Mouse (Mus musculus) forebrain, embryonic 16.5 days (tissue): ENCODE data around the gene Hipk2. TPM values are rescaled to one million over a fixed set of nuclear protein-coding genes. Genes with fewer than 3 reads are reported as not detected.

Source experiments
- ATAC-seq: fragments of 200-750 bp; cut with Nextera tagmentation; 2 replicates; pipeline ENCODE4 v1.8.0; 2017; ENCODE audit warnings: mild to moderate bottlenecking, moderate library complexity
- H3K27ac ChIP-seq: fragments of 300-500 bp; sonication (generic); 2 replicates; pipeline ENCODE4 v1.5.1; 2014; ENCODE audit warnings: low read length, control low read depth
- H3K27me3 ChIP-seq: fragments of 300-500 bp; sonication (generic); replicated peaks from 2 replicates; pipeline ENCODE4 v1.6.1; 2014; ENCODE audit warnings: low read length; ENCODE audit not compliant: control insufficient read depth, insufficient read depth
- H3K36me3 ChIP-seq: fragments of 300-500 bp; sonication (generic); 2 replicates; pipeline ENCODE4 v1.6.1; 2014; ENCODE audit not compliant: control insufficient read depth, insufficient read depth
- H3K4me1 ChIP-seq: fragments of 300-500 bp; sonication (generic); replicated peaks from 2 replicates; pipeline ENCODE4 v1.6.1; 2014; ENCODE audit warnings: low read length; ENCODE audit not compliant: control insufficient read depth, insufficient read depth
- H3K4me2 ChIP-seq: fragments of 300-500 bp; sonication (generic); 2 replicates; pipeline ENCODE4 v1.6.1; 2014; ENCODE audit warnings: mild to moderate bottlenecking, low read length, control low read depth
- H3K4me3 ChIP-seq: fragments of 300-500 bp; sonication (generic); replicated peaks from 2 replicates; pipeline ENCODE4 v1.5.1; 2014; ENCODE audit warnings: mild to moderate bottlenecking, low read length, control low read depth
- H3K9ac ChIP-seq: fragments of 300-500 bp; sonication (generic); replicated peaks from 2 replicates; pipeline ENCODE4 v1.6.1; 2014; ENCODE audit warnings: low read depth, low read length, control low read depth
- H3K9me3 ChIP-seq: fragments of 300-500 bp; sonication (generic); 2 replicates; pipeline ENCODE4 v1.6.1; 2016; ENCODE audit warnings: low read length; ENCODE audit not compliant: control insufficient read depth
- WGBS: fragments of 180-500 bp; shearing (Covaris S2); extraction: QIAGEN DNeasy Blood & Tissue Kit; methylation state at CpG from one replicate; pipeline ENCODE4 v1.1.7; 2014; 5-methylcytosine and 5-hydroxymethylcytosine counted together
- polyA plus RNA-seq: library from polyadenylated mRNA; unstranded; fragments of >200 nt; fragmentation: Nextera tagmentation; extraction: Ambion mirVana; gene quantifications from 2 replicates; pipeline ENCODE4 v1.2.1, GENCODE M21; 2015

Hipk2 gene
- polyA plus RNA-seq, 1 experiment from 2014 or later: 29.2 TPM

DNA sequence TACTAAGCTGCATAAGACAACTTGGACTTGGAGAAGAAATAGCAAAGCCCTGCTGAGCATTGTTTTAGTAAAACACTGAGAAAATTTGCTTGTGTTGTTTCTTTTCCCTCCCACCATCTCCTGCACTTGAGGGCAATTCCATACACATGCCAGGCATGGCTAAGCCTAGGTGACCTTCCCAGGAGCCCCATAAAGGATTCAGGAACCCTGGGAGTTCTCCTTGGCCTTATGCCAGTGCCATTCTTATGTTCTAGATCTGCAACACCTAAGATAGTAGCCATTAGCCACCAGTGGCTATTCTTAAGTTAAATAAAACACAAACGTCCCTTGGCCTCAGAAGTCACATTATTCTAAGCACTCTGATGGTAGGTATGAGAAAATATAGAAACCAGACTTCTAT, 28.5 kb downstream of the Hipk2 start:
- H3K9ac ChIP-seq: no peak overlapping the region
- no peak overlapping the region for H3K4me2 ChIP-seq
- no peaks in the 10 kb centered on the region for H3K36me3 ChIP-seq
- no peak overlapping the region for H3K4me3 ChIP-seq
- no peak for ATAC-seq
- H3K27me3 ChIP-seq: no peaks in the 10 kb centered on the region
- H3K4me1 ChIP-seq: peaks cover 41% of the 10 kb centered on the region
- H3K27ac ChIP-seq: no peak overlapping the region
- no peaks in the 10 kb centered on the region for H3K9me3 ChIP-seq
- WGBS: 69% methylated on average over 1 of the region's 1 CpGs

DNA sequence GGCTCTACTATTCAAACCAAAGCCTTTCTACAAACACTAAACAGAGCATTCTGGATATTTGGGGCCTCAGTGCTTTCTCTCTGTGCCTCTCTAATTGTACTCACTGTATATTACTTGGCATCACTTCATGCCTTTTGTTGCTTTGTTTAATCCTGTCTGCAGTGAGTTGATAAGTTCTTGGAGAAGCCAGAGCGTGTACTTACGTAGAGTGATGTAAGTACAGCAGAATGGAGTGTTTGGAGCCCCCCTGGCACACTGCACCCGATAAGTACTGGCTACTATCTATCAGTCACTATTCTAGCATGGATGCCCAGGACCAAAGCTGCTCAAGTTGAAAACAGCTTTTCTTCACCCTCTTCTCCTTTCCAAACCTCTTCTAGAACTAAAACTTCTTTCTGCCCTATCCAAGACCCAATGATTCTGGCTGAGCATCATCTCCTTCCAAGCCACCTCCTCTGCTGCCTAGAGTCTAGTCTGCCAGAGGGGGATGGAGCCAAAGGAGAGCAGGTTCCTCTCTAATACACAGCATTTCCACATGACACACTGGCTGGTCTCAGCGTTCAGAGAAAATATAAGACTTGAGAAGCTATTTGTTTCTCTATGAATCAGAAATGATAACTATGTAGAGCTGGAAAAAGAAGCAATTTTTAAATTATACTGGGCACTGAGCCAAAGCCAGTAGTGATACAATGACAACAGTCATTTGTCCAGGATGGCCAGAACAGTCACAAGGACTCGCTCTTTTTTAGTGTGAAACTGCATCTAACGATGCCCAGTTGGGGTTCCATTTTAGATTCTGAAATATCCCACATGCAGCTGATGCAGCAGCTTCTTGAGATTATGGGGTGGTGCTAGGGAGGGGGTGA, 29.4 kb downstream of the Hipk2 start:
- 0 out of 2 replicates have a peak, but pooled peaks have one; percentile 30 for ATAC-seq
- H3K36me3 ChIP-seq: no peaks in the 10 kb centered on the region
- H3K4me3 ChIP-seq: no peak overlapping the region
- H3K27me3 ChIP-seq: no peaks in the 10 kb centered on the region
- no peaks in the 10 kb centered on the region for H3K9me3 ChIP-seq
- no peak overlapping the region for H3K9ac ChIP-seq
- peak overlapping the region; percentile 47; the same call in 1 of the 2 replicates for H3K27ac ChIP-seq
- H3K4me2 ChIP-seq: no peak overlapping the region
- WGBS: 25% methylated on average over 6 of the region's 6 CpGs
- H3K4me1 ChIP-seq: peaks cover 41% of the 10 kb centered on the region

DNA sequence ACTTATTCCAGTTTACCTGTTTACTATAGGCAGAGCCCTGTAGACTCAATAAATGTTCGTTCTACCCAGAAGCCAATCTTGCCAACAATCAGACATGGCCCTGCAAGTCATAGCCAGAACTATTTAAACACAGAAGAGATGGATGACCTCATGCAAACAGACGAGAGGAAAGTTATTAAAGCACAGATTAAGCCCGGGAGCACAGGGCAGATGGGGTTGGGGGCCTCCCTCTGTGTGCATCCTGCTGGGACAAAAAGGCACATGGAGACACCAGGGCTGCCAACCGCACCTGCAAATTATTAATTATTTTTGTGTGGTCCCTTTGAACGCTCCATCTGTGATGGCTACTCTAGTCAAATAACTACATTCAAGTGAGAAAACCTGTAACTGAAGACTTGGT, 30.1 kb downstream of the Hipk2 start:
- no peak overlapping the region for H3K27ac ChIP-seq

DNA sequence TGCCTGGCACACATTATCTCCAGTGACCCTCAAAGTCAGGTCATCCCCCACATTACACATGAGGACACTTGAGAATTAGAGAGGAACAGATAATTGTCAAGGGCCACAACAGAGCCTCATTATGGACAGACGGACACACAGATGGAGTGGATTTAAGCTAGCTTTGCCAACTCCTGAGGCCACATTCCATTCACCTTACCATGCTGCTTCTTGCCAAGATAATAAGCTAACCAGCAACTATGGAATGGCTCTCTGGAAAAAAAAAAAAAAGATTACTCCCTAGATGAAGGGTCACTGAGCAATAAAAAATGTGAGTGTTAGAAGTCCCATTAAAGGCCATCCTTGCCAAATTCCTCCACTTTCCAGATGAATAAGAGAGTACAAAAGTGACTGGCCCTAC, 30.8 kb downstream of the Hipk2 start:
- WGBS: 57% methylated on average over 1 of the region's 1 CpGs

More for the DNA sequence above, 30.1 kb downstream of the Hipk2 start:
- Histone ChIP-seq H3K36me3 (no peaks in the 10 kb centered on the region), H3K27me3 (no peaks in the 10 kb centered on the region), H3K9me3 (no peaks in the 10 kb centered on the region), H3K4me1 (peaks cover 41% of the 10 kb centered on the region), H3K9ac (no peak overlapping the region), H3K4me2 (no peak overlapping the region), H3K4me3 (no peak overlapping the region)
- WGBS: 37% methylated on average over 5 of the region's 5 CpGs
- ATAC-seq: no peak

DNA sequence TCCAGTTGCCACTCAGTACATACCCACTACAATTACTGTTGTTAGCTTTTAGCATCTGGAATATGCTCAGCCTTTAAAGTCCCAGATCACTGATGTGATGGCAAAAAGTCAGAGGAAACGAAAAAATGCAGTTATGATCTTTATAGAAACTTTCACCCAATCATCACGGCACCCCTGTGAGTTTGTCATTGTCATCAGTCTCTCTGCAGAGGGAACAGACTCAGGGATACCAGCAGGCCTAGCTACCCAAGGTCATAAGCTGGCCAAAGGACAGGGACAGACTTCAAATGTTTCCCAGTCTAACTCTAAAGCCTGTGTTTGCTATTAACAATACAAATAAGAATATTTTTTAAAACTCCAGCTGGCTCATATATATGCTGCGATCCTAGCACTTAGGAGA, 34.4 kb downstream of the Hipk2 start:
- Histone ChIP-seq H3K9ac (no peak overlapping the region), H3K27ac (no peak overlapping the region), H3K36me3 (no peaks in the 10 kb centered on the region), H3K4me1 (peaks cover 19% of the 10 kb centered on the region), H3K27me3 (no peaks in the 10 kb centered on the region), H3K4me2 (no peak overlapping the region), H3K4me3 (no peak overlapping the region), H3K9me3 (no peaks in the 10 kb centered on the region)
- no peak for ATAC-seq
- WGBS: 83% methylated on average over 3 of the region's 3 CpGs

More for the DNA sequence above, 30.8 kb downstream of the Hipk2 start:
- no peaks in the 10 kb centered on the region for H3K9me3 ChIP-seq
- no peak overlapping the region for H3K27ac ChIP-seq
- peaks cover 47% of the 10 kb centered on the region for H3K4me1 ChIP-seq
- no peak overlapping the region for H3K9ac ChIP-seq
- H3K4me2 ChIP-seq: no peak overlapping the region
- ATAC-seq: no peak
- H3K36me3 ChIP-seq: no peaks in the 10 kb centered on the region
- no peak overlapping the region for H3K4me3 ChIP-seq
- no peaks in the 10 kb centered on the region for H3K27me3 ChIP-seq

DNA sequence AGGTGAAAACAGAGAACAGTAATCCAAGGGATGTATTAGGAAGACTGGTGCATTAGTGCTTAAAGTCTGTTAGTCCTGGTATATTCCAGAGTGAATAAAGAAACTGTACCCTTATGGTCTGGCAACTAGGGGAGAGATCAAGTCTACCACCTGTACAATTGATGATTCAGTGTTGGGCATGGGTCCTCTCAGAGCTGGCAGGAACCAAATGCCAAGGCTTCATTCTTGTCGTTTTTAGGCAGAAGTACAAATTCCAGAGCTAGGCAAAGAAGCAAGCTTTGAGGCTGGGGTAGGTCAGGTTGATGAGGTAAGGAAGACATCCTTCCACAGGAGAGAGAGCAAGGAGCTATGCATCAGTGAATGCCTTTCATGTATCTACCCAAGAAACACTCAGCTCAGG, 35.2 kb downstream of the Hipk2 start:
- Histone ChIP-seq H3K27ac (no peak overlapping the region), H3K4me3 (no peak overlapping the region), H3K4me1 (peaks cover 11% of the 10 kb centered on the region), H3K9ac (no peak overlapping the region), H3K9me3 (no peaks in the 10 kb centered on the region), H3K27me3 (no peaks in the 10 kb centered on the region), H3K36me3 (no peaks in the 10 kb centered on the region), H3K4me2 (no peak overlapping the region)
- WGBS: 54% methylated on average over 1 of the region's 1 CpGs
- ATAC-seq: no peak

DNA sequence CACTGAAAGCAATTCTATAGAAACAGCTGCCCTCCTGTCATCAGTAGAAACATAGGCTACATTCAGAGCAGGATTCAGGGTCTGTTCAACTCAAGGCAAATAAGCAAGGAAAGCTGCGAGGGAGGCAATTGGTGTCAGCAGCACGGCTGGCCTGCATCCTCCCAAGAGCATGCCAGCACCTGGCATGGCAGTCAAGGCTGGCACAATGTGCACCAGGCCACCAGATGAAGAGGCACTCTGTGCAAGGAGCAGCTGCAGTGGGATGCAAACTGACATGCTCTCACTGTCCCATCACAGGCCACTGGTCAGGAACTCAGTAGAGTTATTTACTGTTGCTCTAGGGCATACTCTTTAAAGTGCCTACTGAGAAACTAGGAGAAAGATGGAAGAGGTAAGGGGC, 35.6 kb downstream of the Hipk2 start:
- no peaks in the 10 kb centered on the region for H3K36me3 ChIP-seq
- H3K27me3 ChIP-seq: no peaks in the 10 kb centered on the region
- WGBS: 45% methylated on average over 2 of the region's 2 CpGs
- no peaks in the 10 kb centered on the region for H3K9me3 ChIP-seq
- H3K27ac ChIP-seq: no peak overlapping the region
- peaks cover 9% of the 10 kb centered on the region for H3K4me1 ChIP-seq
- ATAC-seq: peak; percentile 59; the same call in 1 of the 2 replicates
- no peak overlapping the region for H3K4me2 ChIP-seq
- no peak overlapping the region for H3K4me3 ChIP-seq
- H3K9ac ChIP-seq: no peak overlapping the region

DNA sequence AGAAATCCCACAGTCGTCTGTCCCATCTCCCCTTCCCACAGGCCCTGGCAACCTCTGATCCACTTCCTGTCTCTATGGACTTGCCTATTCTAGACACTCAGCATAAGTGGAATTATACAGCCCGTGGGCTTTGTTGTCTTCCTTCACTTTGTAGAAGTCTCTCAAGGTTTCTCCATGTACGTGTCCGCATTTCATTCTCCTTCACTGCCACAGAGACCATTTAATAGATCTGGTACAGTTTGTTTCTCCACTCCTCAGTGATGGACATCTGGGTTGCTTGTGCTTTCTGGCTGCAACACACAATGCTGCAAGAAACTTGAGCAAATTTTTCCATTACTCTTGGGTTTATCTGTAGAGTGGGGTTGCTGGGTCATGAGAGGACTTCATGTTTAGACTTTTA, 36.1 kb downstream of the Hipk2 start:
- no peak overlapping the region for H3K27ac ChIP-seq
- no peaks in the 10 kb centered on the region for H3K9me3 ChIP-seq
- H3K27me3 ChIP-seq: no peaks in the 10 kb centered on the region
- peaks cover 9% of the 10 kb centered on the region for H3K4me1 ChIP-seq
- H3K36me3 ChIP-seq: no peaks in the 10 kb centered on the region
- ATAC-seq: no peak
- H3K9ac ChIP-seq: no peak overlapping the region
- WGBS: 63% methylated on average over 4 of the region's 4 CpGs
- H3K4me3 ChIP-seq: no peak overlapping the region
- no peak overlapping the region for H3K4me2 ChIP-seq

DNA sequence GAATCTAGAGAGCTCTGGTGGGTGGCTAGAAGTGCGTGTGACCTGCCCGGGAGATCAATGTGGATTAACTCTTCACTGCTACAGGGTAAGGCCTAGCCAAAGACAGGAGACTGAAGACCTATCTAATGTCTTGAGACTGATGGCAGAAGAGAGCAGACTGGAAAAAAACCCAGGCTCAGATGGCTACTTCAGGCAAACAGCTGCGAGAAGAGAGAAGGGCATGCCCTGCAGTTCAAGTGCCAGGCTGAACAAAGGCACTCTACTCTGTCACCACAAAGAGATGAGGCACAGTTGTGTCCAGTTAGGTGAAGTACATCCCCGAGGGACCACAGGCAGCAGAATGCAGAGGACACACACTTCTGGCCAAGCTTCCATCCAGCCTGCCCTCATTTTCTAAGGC, 37.9 kb downstream of the Hipk2 start:
- H3K9ac ChIP-seq: no peak overlapping the region

More for the DNA sequence above, 37.9 kb downstream of the Hipk2 start:
- Histone ChIP-seq H3K27me3 (no peaks in the 10 kb centered on the region), H3K4me1 (peaks cover 12% of the 10 kb centered on the region), H3K36me3 (no peaks in the 10 kb centered on the region), H3K4me3 (no peak overlapping the region), H3K4me2 (no peak overlapping the region), H3K9me3 (no peaks in the 10 kb centered on the region), H3K27ac (no peak overlapping the region)
- no peak for ATAC-seq
- 81% methylated on average over 4 of the region's 4 CpGs for WGBS
